Mouse (Mus musculus) adrenal gland, postnatal 25 days (tissue): ENCODE measurements around the gene Hoxd8. TPM values are rescaled to one million over a fixed set of nuclear protein-coding genes. Genes with fewer than 3 reads are reported as not detected.

Source experiments
- DNase-seq: peaks from one replicate; pipeline ENCODE4 v3.0.0; 2021; ENCODE audit warnings: mixed read lengths
- total RNA-seq: library from RNA; stranded (reverse); gene quantifications from 2 replicates; pipeline ENCODE4 v1.2.3, GENCODE M21; 2021

The Hoxd8 gene
- total RNA-seq, 1 experiment from 2014 or later: 33.9 TPM

- no peak for DNase-seq
Measured at GRCm38 (mm10) chr2:74735851-74736687, 31.7 kb downstream of the Hoxd8 start.

GRCm38 (mm10) chr2:74736688-74737577 is 32.5 kb downstream of the Hoxd8 start:
- no peak for DNase-seq

GRCm38 (mm10) chr2:74737578-74738070 is 33.2 kb downstream of the Hoxd8 start:
- no peak for DNase-seq

GRCm38 (mm10) chr2:74738623-74739475 is 34.4 kb downstream of the Hoxd8 start:
- DNase-seq: no peak

DNA sequence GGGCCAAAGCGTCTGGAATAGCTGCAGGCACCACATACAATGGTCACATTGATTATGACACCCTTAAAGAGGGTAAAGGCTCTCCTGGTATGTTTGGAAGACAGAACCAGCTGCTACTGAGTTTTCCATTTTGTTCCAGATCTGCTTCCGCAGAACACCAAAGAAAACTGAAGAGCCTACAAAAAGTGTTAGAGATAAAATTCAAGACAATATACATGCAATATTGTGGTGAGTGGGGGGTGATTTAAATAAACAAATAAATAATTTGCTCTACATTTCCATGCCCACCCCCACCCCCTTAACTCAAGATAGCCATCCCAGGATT is 35.0 kb downstream of the Hoxd8 start:
- no peak for DNase-seq

- no peak for DNase-seq
Measured at GRCm38 (mm10) chr2:74739869-74740268, 35.5 kb downstream of the Hoxd8 start.

GRCm38 (mm10) chr2:74740311-74741091 is 36.1 kb downstream of the Hoxd8 start:
- DNase-seq: peak; percentile 17

GRCm38 (mm10) chr2:74741252-74741978 is 37.0 kb downstream of the Hoxd8 start:
- DNase-seq: no peak

GRCm38 (mm10) chr2:74741979-74742277 is 37.5 kb downstream of the Hoxd8 start:
- DNase-seq: no peak

DNA sequence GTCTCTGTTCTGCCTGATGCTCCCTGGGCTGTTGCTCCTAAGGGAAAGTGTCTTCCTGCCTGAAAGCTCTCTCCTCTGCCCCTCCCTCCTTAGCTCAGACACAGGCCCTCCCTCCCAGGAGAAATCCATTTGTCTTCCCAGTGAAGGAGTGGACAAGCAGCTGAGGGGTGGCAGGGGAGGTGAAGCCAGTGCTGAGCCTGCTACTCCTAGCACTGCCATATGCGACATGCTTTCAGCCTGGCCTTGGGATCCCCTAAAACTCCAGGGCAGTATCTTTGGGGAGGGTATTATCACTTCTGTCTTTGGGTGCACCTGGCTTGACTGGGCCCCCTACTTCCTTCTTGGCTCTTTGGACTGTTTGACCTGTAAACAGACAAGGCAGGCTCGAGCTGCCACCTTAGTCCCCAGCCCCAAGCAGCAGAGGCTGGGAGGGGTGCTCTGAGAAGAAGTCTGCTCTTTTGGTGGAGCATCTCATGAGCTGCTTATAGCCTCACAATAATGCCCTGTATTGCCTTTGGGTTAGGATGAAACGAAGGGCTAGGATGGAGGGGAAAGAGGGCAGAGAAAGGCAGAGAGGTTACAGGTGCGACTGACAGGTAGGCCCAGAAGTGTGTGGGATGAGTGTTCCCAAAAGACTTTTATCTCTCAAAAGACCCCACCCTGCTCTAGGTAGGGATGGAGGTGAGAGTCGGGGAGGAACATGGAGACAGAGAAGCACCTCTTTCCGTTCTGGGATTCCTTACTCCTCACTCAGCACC is 41.3 kb downstream of the Hoxd8 start:
- no peak for DNase-seq

GRCm38 (mm10) chr2:74746298-74746921 is 42.0 kb downstream of the Hoxd8 start:
- no peak for DNase-seq

- DNase-seq: peak; percentile 28
Measured at GRCm38 (mm10) chr2:74747006-74747405, 42.6 kb downstream of the Hoxd8 start.

DNA sequence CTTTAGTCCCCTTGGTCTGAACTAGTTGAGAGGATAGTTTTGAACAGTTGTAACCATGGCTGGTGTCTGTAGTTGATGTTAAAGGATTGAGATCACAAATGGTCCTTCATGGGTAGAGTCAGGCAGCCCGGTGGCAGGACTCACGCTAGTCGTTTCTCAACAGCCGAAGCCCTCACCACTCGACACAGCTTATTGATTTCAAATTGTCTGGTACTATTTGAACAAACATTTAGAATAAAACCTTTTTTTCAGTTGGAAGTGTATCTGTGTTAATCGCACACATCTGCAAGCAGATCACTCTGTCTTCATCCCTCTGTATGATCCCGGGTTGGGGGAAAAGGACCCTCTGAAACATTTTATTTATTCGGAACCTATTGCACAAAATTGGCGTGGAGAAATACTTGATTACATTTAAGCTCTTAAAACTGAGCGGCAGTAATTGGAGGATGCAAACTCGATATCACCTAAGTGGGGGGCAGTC is 43.3 kb downstream of the Hoxd8 start:
- no peak for DNase-seq

GRCm38 (mm10) chr2:74748436-74748995 is 44.1 kb downstream of the Hoxd8 start:
- no peak for DNase-seq

GRCm38 (mm10) chr2:74749337-74750121 is 45.1 kb downstream of the Hoxd8 start:
- peak; percentile 45 for DNase-seq

DNA sequence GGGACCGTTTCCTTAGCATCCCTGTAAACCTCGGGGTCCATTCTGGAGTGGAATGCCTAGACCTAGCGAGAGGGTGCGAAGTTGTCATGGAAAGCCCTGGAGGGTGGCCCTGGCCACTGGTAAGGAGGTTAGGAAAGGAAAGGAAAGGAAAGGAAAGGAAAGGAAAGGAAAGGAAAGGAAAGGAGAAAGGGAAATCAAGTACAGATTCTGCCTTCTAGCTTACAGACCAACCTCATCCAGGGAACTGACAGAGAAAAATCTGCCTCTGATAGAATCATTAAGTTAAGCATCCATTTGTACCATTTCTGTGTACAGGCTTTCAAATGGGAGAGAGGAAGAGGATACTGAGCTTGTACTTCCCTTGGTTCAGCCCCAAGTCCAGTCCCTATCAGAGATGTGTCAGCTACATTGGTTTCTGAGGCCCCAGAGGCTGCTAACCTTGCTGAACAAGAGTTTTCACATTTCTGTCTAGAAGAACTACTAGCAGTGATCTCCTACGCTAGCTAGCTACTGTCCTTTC is 46.4 kb downstream of the Hoxd8 start:
- no peak for DNase-seq

- no peak for DNase-seq
Measured at GRCm38 (mm10) chr2:74751861-74752260, 47.4 kb downstream of the Hoxd8 start.
